Mouse (Mus musculus) heart, embryonic 16.5 days (tissue): ENCODE results near the gene Alkbh7. TPM values are rescaled to one million over a fixed set of nuclear protein-coding genes. Genes with fewer than 3 reads are reported as not detected.

Experiments used
- ATAC-seq: fragments of 200-750 bp; cut with Nextera tagmentation; replicated peaks from 2 replicates; pipeline ENCODE4 v1.8.0; 2017; ENCODE audit warnings: moderate number of reproducible peaks; ENCODE audit not compliant: insufficient read depth, low FRiP score; ENCODE audit errors: extremely low read depth
- H3K27ac ChIP-seq: fragments of 300-500 bp; sonication (generic); 2 replicates; pipeline ENCODE4 v1.5.1; 2014; ENCODE audit warnings: mild to moderate bottlenecking, low read length, control low read depth, moderate library complexity
- H3K27me3 ChIP-seq: fragments of 300-500 bp; sonication (generic); 2 replicates; pipeline ENCODE4 v1.6.1; 2014; ENCODE audit warnings: low read length, mixed read lengths; ENCODE audit not compliant: control insufficient read depth, insufficient read depth
- H3K36me3 ChIP-seq: fragments of 300-500 bp; sonication (generic); 2 replicates; pipeline ENCODE4 v1.6.1; 2014; ENCODE audit not compliant: control insufficient read depth, insufficient read depth
- H3K4me1 ChIP-seq: fragments of 300-500 bp; sonication (generic); 2 replicates; pipeline ENCODE4 v1.6.1; 2014; ENCODE audit warnings: low read length, mixed read lengths; ENCODE audit not compliant: control insufficient read depth, insufficient read depth
- H3K4me2 ChIP-seq: fragments of 300-500 bp; sonication (generic); 2 replicates; pipeline ENCODE4 v1.6.1; 2014; ENCODE audit warnings: low read depth, mild to moderate bottlenecking, control low read depth, low read length
- H3K4me3 ChIP-seq: fragments of 300-500 bp; sonication (generic); 2 replicates; pipeline ENCODE4 v1.5.1; 2014; ENCODE audit warnings: mild to moderate bottlenecking, control low read depth, low read length
- H3K9ac ChIP-seq: fragments of 300-500 bp; sonication (generic); 2 replicates; pipeline ENCODE4 v1.6.1; 2014; ENCODE audit warnings: low read length, control low read depth
- H3K9me3 ChIP-seq: fragments of 300-500 bp; sonication (generic); replicated peaks from 2 replicates; pipeline ENCODE4 v1.6.1; 2016; ENCODE audit warnings: low read length; ENCODE audit not compliant: control insufficient read depth
- WGBS: fragments of 180-500 bp; shearing (Covaris S2); extraction: QIAGEN DNeasy Blood & Tissue Kit; methylation state at CpG from one replicate; pipeline ENCODE4 v1.1.7; 2014; 5-methylcytosine and 5-hydroxymethylcytosine counted together
- polyA plus RNA-seq: library from polyadenylated mRNA; unstranded; fragments of >200 nt; fragmentation: Nextera tagmentation; extraction: Ambion mirVana; gene quantifications from 2 replicates; pipeline ENCODE4 v1.2.1, GENCODE M21; 2015

Alkbh7 gene
- polyA plus RNA-seq, 1 experiment from 2014 or later: 59.6 TPM

DNA sequence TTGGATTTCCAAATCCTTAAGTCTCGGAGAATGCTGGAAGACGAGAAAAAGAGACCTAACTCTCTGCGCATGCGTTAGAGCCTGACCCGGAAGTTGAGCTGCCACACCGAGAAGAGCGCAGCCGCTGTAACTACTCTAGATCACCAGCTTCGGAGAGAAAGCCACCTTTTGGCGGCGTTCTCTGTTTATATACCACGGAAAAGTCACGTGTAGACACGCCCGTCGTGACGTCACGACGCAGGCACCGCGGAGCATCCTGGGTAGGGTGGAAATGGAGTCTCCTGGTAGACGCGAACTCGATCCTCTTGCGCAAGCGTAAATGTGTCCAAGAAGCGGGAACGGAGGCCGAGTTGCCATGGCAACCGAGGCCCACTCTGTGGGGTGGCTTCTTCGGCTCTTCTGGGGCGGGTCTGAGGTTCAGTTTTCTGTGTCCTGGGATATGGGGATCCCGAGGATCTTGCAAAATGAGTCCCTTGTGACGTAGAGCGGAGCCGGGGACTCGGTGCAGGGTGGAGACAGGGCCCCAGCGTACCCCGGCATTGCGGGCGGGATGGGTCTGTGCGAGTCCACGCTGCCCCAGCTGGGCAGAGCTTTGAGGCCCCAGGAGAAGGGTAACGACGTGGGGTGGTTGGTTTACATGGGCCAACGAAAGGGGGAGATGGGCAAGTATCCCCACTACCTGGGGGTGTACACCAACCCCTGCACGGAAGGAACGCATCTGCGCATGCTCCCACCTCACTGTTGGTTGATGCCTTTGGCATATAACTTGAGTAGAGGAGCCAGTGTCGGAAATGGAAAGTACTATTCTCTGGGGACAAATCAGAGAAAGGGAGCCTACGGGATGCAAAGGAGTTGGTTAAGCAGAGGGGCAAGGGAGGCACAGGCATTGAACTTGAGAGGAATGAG lies 14.3 kb downstream of the Alkbh7 start, which contains the start of the genes Gtf2f1 and Gm17949:
Gtf2f1 (minus strand) TSS at position 53 of the 906 bp plus-strand sequence.
Gm17949 (plus strand) TSS at position 234 of the 906 bp plus-strand sequence.
- H3K36me3 ChIP-seq: peaks cover 13% of the 10 kb centered on the region
- H3K9ac ChIP-seq: peak within 1 kb of the TSS; percentile 88
- peak; percentile 92 for ATAC-seq
- H3K27ac ChIP-seq: peak within 1 kb of the TSS; percentile 74
- H3K4me1 ChIP-seq: peaks cover 13% of the 10 kb centered on the region
- under 1% methylated on average over 51 of the region's 51 CpGs for WGBS
- peak within 1 kb of the TSS; percentile 96 for H3K4me2 ChIP-seq
- no peaks in the 10 kb centered on the region for H3K9me3 ChIP-seq
- H3K27me3 ChIP-seq: no peaks in the 10 kb centered on the region
- H3K4me3 ChIP-seq: peak within 1 kb of the TSS; percentile 88

DNA sequence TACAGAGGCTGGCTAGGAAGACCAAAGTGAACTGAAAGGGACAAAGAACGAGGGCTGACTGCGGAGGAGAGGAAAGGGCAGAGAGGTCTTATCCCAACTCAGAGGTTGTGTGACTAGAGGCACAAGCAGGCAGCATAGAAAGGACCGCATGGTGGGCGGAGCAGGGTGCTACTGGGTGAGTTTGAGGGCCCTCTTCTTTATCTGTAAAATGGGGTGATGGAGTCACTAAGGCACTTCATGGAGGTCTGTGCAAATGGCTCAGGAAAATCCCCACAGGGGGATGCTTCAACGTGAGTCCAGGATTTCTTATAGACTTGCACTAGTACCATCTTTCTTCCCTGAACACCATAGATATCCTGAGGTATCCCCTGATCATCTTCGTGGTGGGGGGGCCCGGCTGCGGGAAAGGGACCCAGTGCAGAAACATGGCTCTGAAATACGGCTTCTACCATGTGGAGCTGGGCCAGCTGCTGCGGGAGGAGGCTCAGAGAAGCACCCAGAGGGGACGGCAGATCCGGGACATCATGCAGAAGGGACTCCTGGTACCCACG lies 15.2 kb downstream of the Alkbh7 start:
- Histone ChIP-seq H3K27ac (peak overlapping the region; percentile 74), H3K9me3 (no peaks in the 10 kb centered on the region), H3K9ac (peak overlapping the region; percentile 82), H3K4me2 (peak overlapping the region; percentile 88), H3K4me3 (peak overlapping the region; percentile 88), H3K27me3 (no peaks in the 10 kb centered on the region), H3K4me1 (peaks cover 13% of the 10 kb centered on the region), H3K36me3 (0 out of 2 replicates have a peak, but pooled peaks cover 4% of the 10 kb centered on the region)
- WGBS: 71% methylated on average over 13 of the region's 13 CpGs
- ATAC-seq: no peak

DNA sequence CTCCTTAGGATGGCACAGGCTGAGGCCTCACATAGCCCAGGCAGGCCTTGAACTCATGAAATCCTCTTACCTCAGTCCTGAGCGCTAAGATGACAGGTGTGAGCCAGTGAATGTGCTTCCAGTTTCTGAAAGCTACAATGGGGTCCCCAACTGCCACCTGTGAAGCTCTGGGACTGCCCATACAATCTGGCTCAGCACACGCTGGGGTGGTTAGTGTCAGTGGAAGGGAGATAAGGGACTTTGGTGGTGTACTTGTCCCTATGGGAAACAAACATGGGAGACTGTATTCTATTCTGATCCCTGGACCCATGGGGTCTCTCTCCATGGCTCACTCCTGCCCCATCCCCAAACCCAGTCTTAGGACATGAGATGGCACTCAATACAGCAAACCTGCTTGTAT lies 22.6 kb downstream of the Alkbh7 start:
- H3K4me1 ChIP-seq: no peaks in the 10 kb centered on the region
- H3K4me2 ChIP-seq: no peak overlapping the region
- H3K9ac ChIP-seq: no peak overlapping the region
- H3K27me3 ChIP-seq: no peaks in the 10 kb centered on the region
- no peak overlapping the region for H3K4me3 ChIP-seq
- no peak for ATAC-seq
- H3K9me3 ChIP-seq: no peaks in the 10 kb centered on the region
- no peak overlapping the region for H3K27ac ChIP-seq
- 74% methylated on average over 2 of the region's 2 CpGs for WGBS
- peaks cover 42% of the 10 kb centered on the region for H3K36me3 ChIP-seq

DNA sequence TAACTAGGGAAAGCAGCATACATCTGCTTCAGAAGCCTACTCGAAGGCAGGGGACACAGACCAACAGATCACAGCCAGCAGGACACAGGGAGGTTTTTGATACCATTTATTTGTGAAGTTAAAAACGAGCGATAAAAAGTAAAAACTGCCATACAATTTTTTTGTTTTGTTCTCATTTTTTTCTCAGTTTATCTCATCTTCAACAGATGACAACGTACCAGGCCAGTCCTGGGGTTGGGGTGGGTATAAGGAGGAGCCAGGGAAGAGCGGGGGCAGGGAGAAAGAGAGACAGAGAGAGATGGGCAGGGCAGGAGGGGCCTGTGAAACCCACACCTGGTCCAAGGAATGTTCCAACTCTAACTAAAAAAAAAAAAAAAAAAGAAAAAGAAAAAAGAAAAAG lies 23.8 kb downstream of the Alkbh7 start:
- no peaks in the 10 kb centered on the region for H3K4me1 ChIP-seq
- ATAC-seq: no peak
- H3K9ac ChIP-seq: no peak overlapping the region
- H3K36me3 ChIP-seq: peaks cover 54% of the 10 kb centered on the region
- H3K27me3 ChIP-seq: no peaks in the 10 kb centered on the region
- H3K4me2 ChIP-seq: no peak overlapping the region
- WGBS: 78% methylated on average over 5 of the region's 5 CpGs
- no peaks in the 10 kb centered on the region for H3K9me3 ChIP-seq
- no peak overlapping the region for H3K4me3 ChIP-seq
- no peak overlapping the region for H3K27ac ChIP-seq

DNA sequence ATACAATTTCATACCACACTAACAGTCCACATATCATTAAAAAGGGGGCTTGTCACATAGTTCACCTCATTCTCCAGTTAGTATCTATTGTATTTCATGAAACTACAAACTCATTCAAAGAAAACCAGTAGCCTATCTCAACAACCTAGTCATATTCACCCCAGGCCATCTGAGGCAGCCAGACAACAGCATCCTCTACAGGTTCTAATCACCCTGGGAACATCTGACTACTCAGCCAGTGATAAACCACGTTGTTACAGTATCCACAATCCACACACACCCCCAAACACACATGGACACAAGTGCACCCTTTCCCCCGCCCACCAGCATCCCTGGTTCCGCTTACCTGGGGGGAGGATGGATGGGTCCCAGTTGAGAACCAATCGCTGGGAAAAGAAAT lies 30.3 kb downstream of the Alkbh7 start:
- no peak overlapping the region for H3K4me3 ChIP-seq
- 83% methylated on average over 4 of the region's 4 CpGs for WGBS
- no peak for ATAC-seq
- no peak overlapping the region for H3K9ac ChIP-seq
- H3K27ac ChIP-seq: no peak overlapping the region
- H3K4me2 ChIP-seq: no peak overlapping the region
- H3K4me1 ChIP-seq: peaks cover 14% of the 10 kb centered on the region
- no peaks in the 10 kb centered on the region for H3K27me3 ChIP-seq
- peaks cover 50% of the 10 kb centered on the region for H3K36me3 ChIP-seq
- no peaks in the 10 kb centered on the region for H3K9me3 ChIP-seq

DNA sequence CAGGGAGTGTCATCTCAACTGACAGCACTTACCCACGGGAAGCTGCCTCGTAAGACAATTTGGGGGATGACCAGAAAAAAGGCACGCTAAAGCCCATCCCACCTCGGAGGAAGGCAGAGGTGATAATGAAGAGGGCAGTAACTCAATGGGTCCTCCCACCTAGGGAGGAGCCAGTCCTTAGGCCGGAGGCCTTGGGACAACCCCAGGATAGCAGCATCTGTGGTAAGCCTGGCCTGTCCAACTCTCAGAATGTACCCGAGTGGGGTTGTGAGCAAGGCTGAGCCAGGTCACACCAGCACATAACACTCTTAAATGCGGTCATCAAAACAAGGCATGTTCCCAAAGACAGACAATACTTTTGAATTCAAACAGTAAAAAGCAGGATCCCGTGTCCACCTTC lies 32.6 kb downstream of the Alkbh7 start:
- ATAC-seq: no peak

DNA sequence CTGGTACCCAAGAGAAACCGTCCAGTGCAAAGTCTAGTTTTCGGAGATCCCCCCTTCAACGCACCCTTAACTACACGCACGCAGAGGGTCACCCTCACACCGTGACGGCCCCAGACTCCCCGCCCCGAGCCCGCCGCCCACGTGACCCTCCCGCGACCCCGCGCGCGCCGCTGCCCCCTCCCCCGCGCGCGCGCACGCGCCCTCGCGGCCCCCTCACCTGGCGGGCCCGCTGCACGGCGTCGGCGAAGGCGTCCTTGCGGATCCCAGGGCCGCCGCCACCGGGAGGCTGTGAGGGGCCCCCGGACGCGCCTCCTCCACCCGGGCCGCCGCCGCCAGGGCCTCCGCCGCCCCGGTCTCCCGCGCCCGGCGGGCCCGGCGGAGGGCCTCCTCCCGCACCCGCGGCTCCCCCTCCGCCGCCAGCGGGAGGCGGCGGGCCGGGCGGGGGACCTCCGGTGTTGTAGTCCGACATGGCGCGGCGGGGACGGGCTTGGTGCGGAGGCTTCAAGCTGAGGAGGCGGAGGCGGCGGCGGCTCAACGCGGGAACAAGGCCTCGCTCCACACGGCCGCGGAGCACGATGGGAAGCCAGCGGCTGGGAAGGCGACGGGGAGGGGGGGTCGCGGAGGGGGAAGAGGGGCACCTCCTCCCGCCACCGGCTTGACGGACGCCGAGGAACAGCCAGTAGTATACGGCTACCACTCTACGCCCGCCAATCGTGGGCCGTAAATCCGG lies 34.0 kb downstream of the Alkbh7 start, which contains the start of gene Khsrp:
Khsrp (minus strand) TSS at position 592 of the 730 bp plus-strand sequence.
- Histone ChIP-seq H3K27me3 (no peaks in the 10 kb centered on the region), H3K4me2 (peak within 1 kb of the TSS; percentile 97), H3K4me1 (peaks cover 14% of the 10 kb centered on the region), H3K9ac (peak within 1 kb of the TSS; percentile 97), H3K36me3 (peaks cover 17% of the 10 kb centered on the region), H3K27ac (peak within 1 kb of the TSS; percentile 93), H3K4me3 (peak within 1 kb of the TSS; percentile 91), H3K9me3 (no peaks in the 10 kb centered on the region)
- ATAC-seq: no peak
- under 1% methylated on average over 76 of the region's 99 CpGs for WGBS

More for the DNA sequence above, 32.6 kb downstream of the Alkbh7 start:
- H3K9ac ChIP-seq: peak overlapping the region; percentile 97
- H3K4me2 ChIP-seq: peak overlapping the region; percentile 97
- peak overlapping the region; percentile 91 for H3K4me3 ChIP-seq
- peak overlapping the region; percentile 4; the same call in 1 of the 2 replicates for H3K27ac ChIP-seq
- WGBS: 23% methylated on average over 8 of the region's 8 CpGs
- peaks cover 14% of the 10 kb centered on the region for H3K4me1 ChIP-seq
- H3K36me3 ChIP-seq: peaks cover 29% of the 10 kb centered on the region
- H3K9me3 ChIP-seq: no peaks in the 10 kb centered on the region
- no peaks in the 10 kb centered on the region for H3K27me3 ChIP-seq

DNA sequence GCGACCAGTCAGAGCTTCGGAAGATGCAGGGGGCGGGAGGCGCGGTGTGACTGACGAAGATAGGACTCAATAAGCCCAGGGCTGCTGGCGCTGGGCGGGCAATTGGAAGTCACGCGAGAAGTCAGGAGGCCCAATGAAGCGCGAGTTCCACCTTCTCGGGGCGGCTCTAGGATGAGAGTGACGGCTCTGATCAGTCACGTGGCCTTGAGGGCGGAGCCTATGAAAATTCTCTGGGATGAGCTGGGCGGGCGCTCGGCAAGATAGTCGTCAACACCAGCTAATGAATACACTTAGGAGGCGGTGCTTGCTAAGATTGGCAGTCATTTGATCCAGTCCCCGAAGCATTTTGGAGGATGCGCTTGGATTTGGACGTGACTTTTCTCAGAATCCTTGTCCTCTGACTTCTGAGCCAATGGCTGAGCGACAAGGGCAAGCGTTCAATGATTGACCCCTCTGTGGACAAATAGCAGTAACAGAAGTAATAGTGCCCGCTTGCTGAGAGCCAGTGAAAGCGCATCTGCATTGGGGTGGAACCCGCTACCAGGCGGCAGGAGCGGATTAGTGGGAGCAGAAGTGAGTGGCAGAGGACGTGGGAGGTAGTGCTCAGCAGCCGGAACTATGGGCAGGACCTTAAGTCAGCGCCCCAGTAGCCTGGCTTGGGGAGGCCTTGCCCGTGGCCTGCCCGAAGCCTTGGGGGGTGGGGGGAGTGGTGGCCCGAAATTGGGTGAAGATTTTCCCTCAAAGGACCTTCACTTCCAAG lies 34.7 kb downstream of the Alkbh7 start:
- H3K4me2 ChIP-seq: peak overlapping the region; percentile 67
- peaks cover 14% of the 10 kb centered on the region for H3K4me1 ChIP-seq
- no peaks in the 10 kb centered on the region for H3K9me3 ChIP-seq
- H3K36me3 ChIP-seq: peaks cover 9% of the 10 kb centered on the region
- ATAC-seq: peak; percentile 95
- WGBS: under 1% methylated on average over 38 of the region's 38 CpGs
- H3K4me3 ChIP-seq: peak overlapping the region; percentile 49
- peak overlapping the region; percentile 85 for H3K27ac ChIP-seq
- H3K27me3 ChIP-seq: no peaks in the 10 kb centered on the region
- H3K9ac ChIP-seq: peak overlapping the region; percentile 67
